Mouse (Mus musculus) CH12.LX (cell line): ENCODE data around the gene Treh. TPM values are rescaled to one million over a fixed set of nuclear protein-coding genes. Genes with fewer than 3 reads are reported as not detected.

Experiments used
- DNase-seq: peaks from one replicate; pipeline ENCODE4 v3.0.0-alpha.2; 2013; ENCODE audit errors: extremely low read depth
- H3K27ac ChIP-seq: 2 replicates; pipeline ENCODE4 v1.5.1; 2012; ENCODE audit warnings: low read depth, mild to moderate bottlenecking, control low read depth, moderate library complexity; ENCODE audit not compliant: insufficient read depth
- H3K27me3 ChIP-seq: replicated peaks from 2 replicates; pipeline ENCODE3; 2012; ENCODE audit warnings: inconsistent platforms
- H3K36me3 ChIP-seq, 2 experiments: replicated peaks in 1 of 2; 2 replicates each; pipeline versions ENCODE3 to v1.6.1; 2012; ENCODE audit warnings: inconsistent platforms in 1 of 2, low read length in 1 of 2, mild to moderate bottlenecking in 1 of 2, mixed read lengths in 1 of 2, moderate library complexity in 1 of 2; ENCODE audit not compliant: control insufficient read depth in 1 of 2, insufficient read depth in 1 of 2
- H3K4me1 ChIP-seq, 2 experiments: 2 replicates each; pipeline ENCODE4 v1.6.1; 2012; ENCODE audit warnings: inconsistent platforms in 1 of 2, moderate library complexity in 1 of 2; ENCODE audit not compliant: insufficient read depth in 2 of 2, control insufficient read depth in 1 of 2
- H3K4me2 ChIP-seq: 2 replicates; pipeline ENCODE4 v1.6.1; 2012; ENCODE audit warnings: low read depth, mild to moderate bottlenecking, control low read depth; ENCODE audit not compliant: poor library complexity, insufficient read depth, severe bottlenecking
- H3K4me3 ChIP-seq, 3 experiments: fragments of 150-350 bp in 1 of 3; sonication (generic) in 1 of 3; replicated peaks in 1 of 3; 2 replicates each; pipeline versions ENCODE3 to v1.5.1; 2011 to 2012; ENCODE audit warnings: low read depth in 2 of 3, low read length in 2 of 3, mild to moderate bottlenecking in 2 of 3, moderate library complexity in 2 of 3, control low read depth in 1 of 3, improper control_type of control experiment in 1 of 3, inconsistent platforms in 1 of 3, mixed read lengths in 1 of 3; ENCODE audit not compliant: poor library complexity in 1 of 3
- H3K79me2 ChIP-seq: replicated peaks from 2 replicates; pipeline ENCODE4 v1.6.1; 2012; ENCODE audit warnings: mild to moderate bottlenecking, moderate library complexity; ENCODE audit not compliant: control insufficient read depth, poor library complexity, insufficient read depth, severe bottlenecking; ENCODE audit errors: extremely low read depth
- H3K9ac ChIP-seq: 2 replicates; pipeline ENCODE4 v1.6.1; 2012; ENCODE audit warnings: low read depth, mild to moderate bottlenecking, control low read depth, moderate library complexity; ENCODE audit not compliant: insufficient read depth
- H3K9me3 ChIP-seq: replicated peaks from 2 replicates; pipeline ENCODE3; 2012; ENCODE audit warnings: low read length, inconsistent platforms, mixed read lengths
- CHD2 ChIP-seq: IDR thresholded peaks from 2 replicates; pipeline ENCODE4 v1.6.1; 2011; ENCODE audit warnings: low read length, improper control_type of control experiment
- EP300 ChIP-seq: IDR thresholded peaks from 2 replicates; pipeline ENCODE4 v1.6.1; 2011; ENCODE audit warnings: low read length, improper control_type of control experiment
- ETS1 ChIP-seq: conservative IDR thresholded peaks from 2 replicates; pipeline ENCODE4 v1.6.1; 2012; ENCODE audit warnings: low read depth, mild to moderate bottlenecking, inconsistent platforms, low read length, improper control_type of control experiment, moderate library complexity
- GABPA ChIP-seq: IDR thresholded peaks from 2 replicates; pipeline ENCODE4 v1.6.1; 2012; ENCODE audit warnings: low read depth, low read length, improper control_type of control experiment, inconsistent platforms; ENCODE audit not compliant: insufficient replicate concordance
- IRF4 ChIP-seq: IDR thresholded peaks from 2 replicates; pipeline ENCODE4 v1.6.1; 2014; ENCODE audit warnings: low read depth, mild to moderate bottlenecking, inconsistent platforms, low read length, improper control_type of control experiment
- POLR2A ChIP-seq: IDR thresholded peaks from 2 replicates; pipeline ENCODE4 v1.6.1; 2011; ENCODE audit warnings: low read depth, mild to moderate bottlenecking, improper control_type of control experiment, low read length
- POLR2AphosphoS2 ChIP-seq: IDR thresholded peaks from 2 replicates; pipeline ENCODE4 v1.6.1; 2011; ENCODE audit warnings: low read depth, low read length, improper control_type of control experiment
- TBP ChIP-seq: conservative IDR thresholded peaks from 2 replicates; pipeline ENCODE4 v1.6.1; 2011; ENCODE audit warnings: low read depth, low read length, improper control_type of control experiment
- ZC3H11A ChIP-seq: IDR thresholded peaks from 2 replicates; pipeline ENCODE4 v1.6.1; 2012; ENCODE audit warnings: low read depth, mild to moderate bottlenecking, inconsistent platforms, low read length, improper control_type of control experiment
- ZNF384 ChIP-seq: IDR thresholded peaks from 2 replicates; pipeline ENCODE4 v1.6.1; 2012; ENCODE audit warnings: low read depth, low read length, improper control_type of control experiment, inconsistent platforms
- dilution Hi-C: fragments of 300-500 bp; cut with MboI; formaldehyde crosslinking; loops from 2 replicates; pipeline ENCODE4 v1.14.3; 2020; ENCODE audit warnings: low sequenced_read_pairs; ENCODE audit not compliant: extremely low pct_unique_long_range_greater_than_20kb, extremely low pct_ligation_motif_present
- in situ Hi-C: fragments of 300-500 bp; cut with MboI; formaldehyde crosslinking; loops from 3 replicates; pipeline ENCODE4 v1.14.3; 2019; ENCODE audit warnings: low sequenced_read_pairs, low pct_ligation_motif_present, low pct_unique_long_range_greater_than_20kb, mixed read lengths
- polyA plus RNA-seq: library from polyadenylated mRNA; unstranded; fragments of >175 nt; gene quantifications from 2 replicates; pipeline ENCODE4 v1.2.1, GENCODE M21; 2012; ENCODE audit warnings: low read depth; ENCODE audit not compliant: insufficient read length
- total RNA-seq, 2 experiments: library from RNA; depleted of rRNA; stranded (reverse); fragments of 300-350 nt in 1 of 2; fragments of >200 nt in 1 of 2; gene quantifications; 2 replicates each; pipeline ENCODE4 v1.2.3; 2012 to 2014

Gene Treh
- total and polyA plus RNA-seq, 3 experiments = not detected

- Histone ChIP-seq H3K27ac (no peak overlapping the region), H3K4me1 (peaks cover 0 to 10% of the 10 kb centered on the region in 2 experiments; a peak in 3 of 4 replicates), H3K4me3 (no peak overlapping the region), H3K9me3 (no peaks in the 10 kb centered on the region), H3K79me2 (no peaks in the 10 kb centered on the region), H3K27me3 (no peaks in the 10 kb centered on the region), H3K36me3 (peaks cover 9 to 98% of the 10 kb centered on the region in 2 experiments), H3K9ac (no peak overlapping the region), H3K4me2 (no peak overlapping the region)
- TF ChIP-seq ETS1 (no peak), POLR2A (no peak)
- in situ Hi-C loops (no loop called here), dilution Hi-C loops (no loop called here)
- no peak for DNase-seq
Measured at GRCm38 (mm10) chr9:44711602-44712001, 38.6 kb downstream of the Treh start.

- H3K36me3 ChIP-seq = peaks cover 9 to 98% of the 10 kb centered on the region in 2 experiments
- TF ChIP-seq ZNF384 (no peak), ZC3H11A (no peak), TBP (no peak), CHD2 (no peak), GABPA (no peak)
- TF ChIP-seq, all 38 proteins: peak for 0
- dilution Hi-C loops (no loop called here), in situ Hi-C loops (no loop called here)
- no peak overlapping the region for H3K9ac ChIP-seq
- H3K4me3 ChIP-seq = no peak overlapping the region
- no peak overlapping the region for H3K27ac ChIP-seq
- no peaks in the 10 kb centered on the region for H3K9me3 ChIP-seq
- no peaks in the 10 kb centered on the region for H3K79me2 ChIP-seq
- no peak overlapping the region for H3K4me2 ChIP-seq
- DNase-seq = no peak
- peaks cover 0 to 20% of the 10 kb centered on the region in 2 experiments; a peak in 2 of 4 replicates for H3K4me1 ChIP-seq
- H3K27me3 ChIP-seq = no peaks in the 10 kb centered on the region
Measured at GRCm38 (mm10) chr9:44713080-44713479, 40.0 kb downstream of the Treh start.

GRCm38 (mm10) chr9:44713574-44713973 lies 40.5 kb downstream of the Treh start:
- H3K9me3 ChIP-seq = no peaks in the 10 kb centered on the region
- H3K27me3 ChIP-seq = no peaks in the 10 kb centered on the region
- H3K36me3 ChIP-seq = peaks cover 9 to 96% of the 10 kb centered on the region in 2 experiments
- no peak overlapping the region for H3K4me2 ChIP-seq
- H3K27ac ChIP-seq = no peak overlapping the region
- no peak for DNase-seq
- no peak for TF ChIP-seq IRF4
- no peak for TF ChIP-seq EP300
- TF ChIP-seq POLR2AphosphoS2 = no peak
- in situ Hi-C loops (no loop called here), dilution Hi-C loops (no loop called here)
- no peak overlapping the region for H3K4me3 ChIP-seq
- peaks cover 0 to 24% of the 10 kb centered on the region in 2 experiments; a peak in 2 of 4 replicates for H3K4me1 ChIP-seq
- H3K79me2 ChIP-seq = no peaks in the 10 kb centered on the region
- H3K9ac ChIP-seq = no peak overlapping the region
